Mouse (Mus musculus) leukemia stem cell, adult 10-12 weeks (primary cell): ENCODE data around the gene Zfp90. TPM values are rescaled to one million over a fixed set of nuclear protein-coding genes. Genes with fewer than 3 reads are reported as not detected.

Experiments used
- polyA plus RNA-seq: library from polyadenylated mRNA; stranded (reverse); fragments of >175 nt; gene quantifications from 2 replicates; pipeline ENCODE4 v1.2.3, GENCODE M21; 2012; ENCODE audit warnings: low replicate concordance

Zfp90 gene
- polyA plus RNA-seq: 1.3 and 2.7 TPM in 2 replicates

GRCm38 (mm10) chr8:106415182-106415971 is at the start of gene Zfp90:
TSS of gene Zfp90 (plus strand) at chr8:106415327.

Other genes starting within 250 kb of the Zfp90 start
- gene Slc7a6, start 246.5 kb upstream of the Zfp90 start, polyA plus RNA-seq: 0.93 and 1.3 TPM in 2 replicates
- gene Slc7a6os, start 204.4 kb upstream of the Zfp90 start, polyA plus RNA-seq: 13.4 and 14.1 TPM in 2 replicates
- gene Prmt7, start 204.4 kb upstream of the Zfp90 start, polyA plus RNA-seq: 3.3 and 44.3 TPM in 2 replicates
- gene Smpd3, start 77.3 kb upstream of the Zfp90 start, polyA plus RNA-seq: 0.20 and 0.36 TPM in 2 replicates
- not detected in 2 replicates for gene 6030452D12Rik, start 85.2 kb downstream of the Zfp90 start, polyA plus RNA-seq
- 0.18 TPM in 1 of 2 replicates, not detected in the other for gene Cdh3, start 95.6 kb downstream of the Zfp90 start, polyA plus RNA-seq
- gene Gm10073, start 158.1 kb downstream of the Zfp90 start, polyA plus RNA-seq: 2.4 and 20.7 TPM in 2 replicates
- gene Cdh1, start 188.0 kb downstream of the Zfp90 start, polyA plus RNA-seq: 0.33 and 0.51 TPM in 2 replicates